Mouse (Mus musculus): ENCODE measurements at regions not wholly inside any gene's neighbourhood (a gene's known extent, or its start where the extent isn't known, plus 50 kb on each side); places are given as distances from the start of the nearest gene placed in this dataset.
"Not testable (repeated sequence)": the region's sequence is repeated elsewhere in the genome, so short reads cannot be mapped to it uniquely, and the experiment has no call there.

DNA sequence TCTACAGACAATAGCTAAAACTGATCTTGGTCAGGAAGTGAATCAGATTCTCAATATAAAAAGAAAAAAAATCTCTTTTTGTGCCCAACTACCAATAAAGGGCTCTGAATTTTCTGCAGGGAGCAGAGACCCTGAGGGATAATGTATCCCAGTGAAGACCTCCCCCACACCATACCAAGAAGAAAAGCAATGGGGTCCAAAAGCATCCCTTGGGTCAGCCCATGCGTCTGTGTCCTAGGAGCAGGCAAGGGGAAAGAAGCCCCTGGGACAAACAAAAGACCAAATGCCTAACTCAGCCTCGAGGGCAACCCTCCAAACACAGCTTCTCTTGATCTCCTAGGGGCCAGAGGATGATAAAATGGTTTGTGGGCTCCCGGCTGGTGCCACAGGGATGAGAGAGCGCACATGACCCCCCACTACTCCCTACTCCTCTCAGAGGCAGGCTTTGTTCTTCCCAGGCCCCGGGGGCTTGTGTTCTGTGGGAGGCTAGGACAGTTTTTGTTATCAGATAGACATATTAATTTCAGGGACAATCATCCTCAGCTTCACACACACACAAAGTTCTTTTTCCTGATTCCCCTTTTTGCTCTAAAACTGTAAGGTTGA is 172.0 kb upstream of the Slc25a13 start:
- DNase-seq (ENCODE audit: low spot score in 2 of 2), result no peak

DNA sequence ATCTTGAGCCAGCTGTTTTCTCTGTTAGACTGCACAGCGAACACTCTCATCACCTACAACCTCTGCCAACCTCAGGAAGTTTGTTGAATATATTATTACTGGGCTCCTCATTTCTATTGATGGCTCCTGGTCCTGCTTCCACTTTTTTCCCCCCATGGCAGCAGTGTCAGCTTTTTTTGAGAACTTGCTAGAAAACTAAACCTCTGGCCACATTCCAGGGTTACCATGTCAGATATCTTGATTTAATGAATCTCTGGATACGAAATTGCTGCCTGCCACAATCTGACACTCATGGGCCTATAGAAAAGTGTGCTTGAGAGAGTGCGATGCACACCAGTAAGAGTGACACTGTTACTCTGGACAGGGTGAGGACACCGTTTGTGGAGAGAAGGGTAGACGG is 170.6 kb upstream of the Slc25a13 start:
- no peak for DNase-seq (ENCODE audit: low spot score in 2 of 2)

- no peak for DNase-seq (ENCODE audit: low spot score in 2 of 2)
Observed at GRCm38 (mm10) chr6:6384971-6385370, 168.0 kb upstream of the Slc25a13 start.

DNA sequence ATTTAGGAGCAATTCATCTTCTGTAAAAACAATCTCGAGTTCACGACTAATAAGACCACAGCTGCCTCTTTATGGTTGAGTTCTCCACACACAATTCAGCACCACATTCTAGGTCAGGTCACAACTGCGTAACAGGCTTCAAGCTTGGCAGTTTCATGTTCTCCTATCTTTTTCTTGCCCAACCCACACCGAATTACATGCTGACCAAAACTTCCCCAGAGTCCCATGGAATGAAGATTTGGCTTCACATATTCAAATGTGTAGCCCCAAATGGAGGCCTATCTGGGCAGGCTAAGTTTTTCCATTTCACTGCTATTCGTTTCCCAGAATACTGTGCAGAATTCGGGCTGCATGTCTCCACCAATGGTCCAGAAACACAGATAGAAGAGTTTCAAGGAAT is 167.5 kb upstream of the Slc25a13 start:
- peak; percentile 19 to 29 for DNase-seq (ENCODE audit: low spot score in 2 of 2)

GRCm38 (mm10) chr6:6372421-6372820 is 155.4 kb upstream of the Slc25a13 start:
- no peak for DNase-seq (ENCODE audit: low spot score in 2 of 2)

DNA sequence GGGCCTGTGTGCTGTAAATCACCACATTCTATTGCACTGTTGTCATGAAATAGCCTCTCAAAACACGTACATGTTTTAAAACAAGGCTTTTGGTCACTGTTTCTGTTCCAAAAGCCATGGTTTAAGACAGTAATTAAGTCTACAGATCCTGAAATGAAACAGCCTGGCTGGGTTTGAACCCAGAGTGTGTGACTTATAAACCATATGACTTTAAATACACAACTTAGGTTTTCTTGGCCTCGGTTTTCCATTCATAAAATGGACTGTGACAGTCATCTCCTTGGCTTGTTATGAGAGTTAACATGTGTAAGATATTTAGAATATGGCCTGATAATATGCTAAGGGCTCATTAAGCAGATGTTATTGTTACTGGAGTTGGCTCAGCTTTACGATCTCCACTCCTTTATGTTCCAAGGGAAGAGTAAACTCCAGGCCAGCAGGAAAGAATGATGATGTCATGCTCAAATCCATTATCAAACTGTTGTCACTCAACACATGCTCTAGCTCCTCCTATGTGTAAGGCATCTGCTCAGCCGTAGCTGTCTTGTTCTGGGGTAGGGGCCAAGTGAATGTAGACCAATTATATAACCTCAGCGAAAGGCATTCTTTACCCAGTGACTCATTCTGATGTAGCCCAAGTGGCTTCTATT is 154.6 kb upstream of the Slc25a13 start:
- DNase-seq (ENCODE audit: low spot score in 2 of 2), result peak; percentile 63 to 66

DNA sequence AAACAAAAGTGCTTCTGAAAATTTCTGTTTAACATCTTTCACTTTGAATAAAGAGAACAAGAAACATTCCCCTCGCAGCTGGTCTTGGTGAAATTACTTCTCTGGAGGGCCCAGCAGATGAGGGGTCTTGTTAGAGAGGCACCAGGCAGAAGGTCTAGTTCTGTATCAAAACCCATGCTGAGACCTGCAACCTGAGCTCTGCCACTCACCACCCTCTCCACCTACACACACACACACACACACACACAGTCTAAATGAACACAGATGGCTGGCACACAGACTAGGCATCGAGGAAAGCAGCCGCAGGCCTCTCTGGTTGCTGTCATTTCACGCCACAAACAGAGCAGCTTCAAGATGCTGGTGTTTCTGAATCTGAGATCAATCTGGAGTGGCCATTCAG is 147.1 kb upstream of the Slc25a13 start:
- DNase-seq (ENCODE audit: low spot score in 2 of 2), result no peak

DNA sequence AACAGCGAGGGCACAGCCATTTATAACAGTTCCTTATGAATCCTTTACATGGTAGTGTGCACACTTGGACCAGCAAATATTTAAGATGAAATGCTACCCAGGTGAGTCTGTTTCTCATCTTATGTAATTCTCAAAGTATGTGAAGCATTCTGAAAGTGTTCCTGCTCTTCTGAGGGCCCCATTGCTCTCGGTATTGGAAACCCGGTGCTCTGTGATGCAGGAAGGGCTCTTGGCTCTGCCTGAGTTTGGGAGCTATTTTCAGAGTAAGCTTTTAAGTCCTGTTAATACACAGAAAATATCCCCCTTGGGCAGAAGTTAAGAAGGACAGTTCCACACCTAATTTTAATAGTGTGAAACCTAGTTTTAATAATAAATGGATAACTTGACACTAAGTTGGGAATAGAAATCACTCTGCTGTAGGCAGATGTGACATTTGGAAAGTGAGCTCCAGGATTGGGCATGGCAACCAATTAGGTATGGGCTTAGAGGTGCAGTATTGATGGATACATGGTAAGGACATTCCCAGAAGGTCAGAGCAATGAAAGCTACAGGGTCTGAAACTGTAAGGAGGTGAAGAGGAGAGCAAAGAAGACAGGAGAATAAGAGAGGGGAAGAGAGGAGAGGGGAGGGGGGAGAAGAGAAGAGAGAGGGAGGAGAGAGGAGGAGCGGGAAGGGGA is 145.8 kb upstream of the Slc25a13 start:
- DNase-seq (ENCODE audit: low spot score in 2 of 2), result no peak

DNA sequence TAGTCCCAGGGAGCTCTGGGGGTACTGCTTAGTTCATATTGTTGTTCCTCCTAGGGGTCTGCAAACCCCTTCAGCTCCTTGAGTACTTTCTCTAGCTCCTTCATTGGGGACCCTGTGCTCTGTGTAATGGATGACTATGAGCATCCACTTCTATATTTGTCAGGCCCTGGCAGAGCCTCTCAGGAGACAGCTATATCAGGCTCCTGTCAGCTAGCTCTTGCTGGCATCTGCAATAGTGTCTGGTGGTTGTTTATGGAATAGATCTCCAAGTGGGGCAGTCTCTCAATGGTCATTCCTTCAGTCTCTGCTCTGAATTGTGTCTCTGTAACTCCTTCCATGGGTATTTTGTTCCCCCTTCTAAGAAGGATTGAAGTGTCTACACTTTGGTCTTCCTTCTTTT is 144.2 kb upstream of the Slc25a13 start:
- peak; percentile 14 to 21 for DNase-seq (ENCODE audit: low spot score in 2 of 2)

DNA sequence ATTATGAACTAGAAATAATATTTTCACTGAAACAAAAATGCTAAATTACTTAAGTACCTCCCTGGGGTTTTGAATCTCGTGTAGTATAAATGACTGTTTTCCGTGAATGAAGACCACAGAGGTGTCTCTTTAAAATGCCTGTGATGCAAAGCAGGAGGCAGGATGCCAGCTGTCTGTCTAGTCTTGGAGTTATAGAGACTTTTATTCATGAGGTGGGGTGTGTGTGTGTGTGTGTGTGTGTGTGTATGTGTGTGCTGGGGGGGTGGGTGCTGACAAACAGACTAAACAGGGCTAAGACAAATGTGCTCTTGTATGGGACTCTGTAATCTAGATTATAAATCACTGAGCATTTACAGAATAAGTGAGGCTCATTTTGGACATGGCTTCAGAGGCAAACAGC is 140.5 kb upstream of the Slc25a13 start:
- DNase-seq (ENCODE audit: low spot score in 2 of 2), result no peak

GRCm38 (mm10) chr6:6356967-6357366 is 140.0 kb upstream of the Slc25a13 start:
- DNase-seq (ENCODE audit: low spot score in 2 of 2), result no peak

DNA sequence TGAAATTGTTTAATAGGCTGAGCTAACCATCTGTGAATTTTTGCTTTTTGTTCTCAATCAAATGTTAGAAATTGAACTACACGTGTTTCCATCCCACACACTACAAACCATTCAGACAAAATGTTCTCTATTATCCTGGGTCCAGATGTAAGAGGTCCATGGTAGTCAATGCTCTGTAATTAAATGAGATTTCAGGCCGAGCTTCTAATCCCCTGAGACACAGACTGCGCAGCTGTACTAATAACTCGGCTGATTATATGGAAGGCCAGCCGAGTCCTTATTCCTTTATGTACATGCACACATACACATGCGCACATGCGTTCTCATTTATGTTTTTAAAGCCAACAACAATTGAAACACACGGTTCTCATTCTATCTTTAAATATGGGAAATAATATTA is 118.3 kb upstream of the Slc25a13 start:
- no peak for DNase-seq (ENCODE audit: low spot score in 2 of 2)

DNA sequence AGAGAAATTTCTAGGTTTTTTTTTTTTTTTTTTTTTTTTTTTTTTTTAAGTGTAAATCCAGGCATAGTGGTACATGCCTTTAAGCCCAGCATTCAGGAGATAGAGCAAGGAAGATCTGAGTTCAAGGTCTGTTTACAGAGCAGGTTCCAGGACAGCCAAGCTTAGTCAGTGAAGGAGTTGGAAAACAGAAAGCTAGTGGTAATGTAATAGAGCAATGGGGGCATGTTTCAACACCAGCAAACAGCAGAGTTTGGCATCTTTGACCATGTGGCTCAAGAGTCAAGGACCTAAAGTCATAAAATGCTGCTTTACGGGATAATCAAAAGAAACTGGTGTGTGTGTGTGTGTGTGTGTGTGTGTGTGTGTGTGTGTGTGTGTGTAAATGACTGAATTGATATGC is 113.3 kb upstream of the Slc25a13 start:
- DNase-seq (ENCODE audit: low spot score in 2 of 2), result no peak

DNA sequence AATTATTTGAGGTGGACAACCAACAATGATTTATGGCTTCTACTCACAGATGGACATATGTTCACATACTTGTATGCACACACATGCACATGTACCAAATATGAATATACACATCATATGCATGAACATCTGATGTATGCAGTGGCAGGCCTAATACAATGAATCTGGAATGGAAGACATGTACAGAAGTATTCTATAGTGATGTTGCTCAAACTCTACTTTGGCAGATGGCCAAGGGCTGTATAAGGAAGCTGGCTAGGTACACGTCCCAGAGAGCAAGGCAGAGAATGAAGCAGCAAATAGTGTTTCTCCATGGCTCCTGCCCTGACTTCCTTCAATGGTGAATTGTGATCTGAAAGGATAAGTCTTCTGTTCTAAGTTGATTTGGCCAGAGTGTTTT is 108.5 kb upstream of the Slc25a13 start:
- DNase-seq (ENCODE audit: low spot score in 2 of 2), result no peak

- no peak for DNase-seq (ENCODE audit: low spot score in 2 of 2)
Observed at GRCm38 (mm10) chr6:6316725-6317124, 99.8 kb upstream of the Slc25a13 start.

DNA sequence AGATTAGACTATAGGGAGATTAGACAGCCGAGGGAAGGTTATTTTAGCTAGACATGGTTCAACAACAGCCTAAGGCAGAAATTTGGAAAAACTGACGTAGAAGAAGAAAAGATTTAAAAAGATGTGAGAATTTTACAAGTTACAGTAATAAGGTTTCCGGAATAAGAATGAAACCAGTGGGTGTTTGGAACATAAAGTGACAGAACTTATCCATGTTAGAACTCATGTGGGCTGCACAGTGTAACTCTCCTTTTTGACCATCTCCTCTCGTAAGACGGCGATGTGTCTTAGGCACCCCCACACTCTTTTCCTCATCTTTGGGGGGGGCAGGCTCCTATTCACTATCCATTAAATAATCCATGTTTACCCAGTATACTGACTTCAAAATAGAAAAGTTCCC is 96.2 kb upstream of the Slc25a13 start:
- DNase-seq (ENCODE audit: low spot score in 2 of 2), result no peak

- DNase-seq (ENCODE audit: low spot score in 2 of 2), result no peak
Observed at GRCm38 (mm10) chr6:6310213-6310612, 93.2 kb upstream of the Slc25a13 start.

DNA sequence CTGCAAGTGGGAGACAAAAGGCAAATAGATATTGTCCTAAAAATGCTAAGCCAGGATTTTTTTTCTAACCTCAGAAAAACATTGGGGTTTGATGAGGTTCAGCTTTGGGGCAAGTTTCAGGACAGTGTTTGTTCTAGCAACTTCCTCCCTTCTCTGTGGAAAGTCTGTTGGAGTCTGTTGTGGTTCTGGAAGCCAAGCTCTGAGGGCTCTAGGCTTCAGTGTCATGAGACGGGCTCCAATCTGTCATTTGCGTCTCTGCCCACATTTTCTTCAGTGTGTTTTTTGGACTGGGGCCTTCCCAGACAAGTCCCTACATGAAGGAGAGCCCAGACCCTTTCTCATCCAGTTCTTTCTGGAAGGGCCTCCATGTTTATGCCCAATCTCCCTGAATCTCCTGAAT is 90.6 kb upstream of the Slc25a13 start:
- peak; percentile 24 to 50 for DNase-seq (ENCODE audit: low spot score in 2 of 2)

- no peak for DNase-seq (ENCODE audit: low spot score in 2 of 2)
Observed at GRCm38 (mm10) chr6:6303767-6304166, 86.8 kb upstream of the Slc25a13 start.

DNA sequence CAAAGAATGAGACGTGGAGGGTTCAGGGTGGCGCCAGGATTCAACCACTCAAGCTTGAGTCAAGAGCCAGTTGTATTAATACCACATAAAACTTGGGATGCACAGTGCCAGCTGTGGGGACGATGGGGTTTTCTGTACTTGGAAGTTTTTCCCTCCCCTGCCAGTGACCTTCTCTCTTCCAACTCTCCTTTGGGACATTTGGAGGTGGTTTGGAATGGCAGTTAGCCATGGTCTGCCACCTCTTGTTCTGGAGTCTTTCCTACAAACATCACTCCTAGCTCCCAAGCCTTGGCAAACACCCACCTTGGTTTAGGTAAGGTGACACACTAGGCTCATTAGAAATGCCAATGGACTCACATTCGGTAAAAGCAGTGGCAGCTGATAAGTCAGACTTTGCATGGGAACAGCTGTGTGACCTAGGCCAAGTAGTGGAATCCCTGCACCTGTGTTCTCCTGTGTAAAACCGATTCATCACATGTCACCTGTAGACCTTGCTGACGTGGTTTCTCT is 84.1 kb upstream of the Slc25a13 start:
- peak; percentile 23 to 62 for DNase-seq (ENCODE audit: low spot score in 2 of 2)

DNA sequence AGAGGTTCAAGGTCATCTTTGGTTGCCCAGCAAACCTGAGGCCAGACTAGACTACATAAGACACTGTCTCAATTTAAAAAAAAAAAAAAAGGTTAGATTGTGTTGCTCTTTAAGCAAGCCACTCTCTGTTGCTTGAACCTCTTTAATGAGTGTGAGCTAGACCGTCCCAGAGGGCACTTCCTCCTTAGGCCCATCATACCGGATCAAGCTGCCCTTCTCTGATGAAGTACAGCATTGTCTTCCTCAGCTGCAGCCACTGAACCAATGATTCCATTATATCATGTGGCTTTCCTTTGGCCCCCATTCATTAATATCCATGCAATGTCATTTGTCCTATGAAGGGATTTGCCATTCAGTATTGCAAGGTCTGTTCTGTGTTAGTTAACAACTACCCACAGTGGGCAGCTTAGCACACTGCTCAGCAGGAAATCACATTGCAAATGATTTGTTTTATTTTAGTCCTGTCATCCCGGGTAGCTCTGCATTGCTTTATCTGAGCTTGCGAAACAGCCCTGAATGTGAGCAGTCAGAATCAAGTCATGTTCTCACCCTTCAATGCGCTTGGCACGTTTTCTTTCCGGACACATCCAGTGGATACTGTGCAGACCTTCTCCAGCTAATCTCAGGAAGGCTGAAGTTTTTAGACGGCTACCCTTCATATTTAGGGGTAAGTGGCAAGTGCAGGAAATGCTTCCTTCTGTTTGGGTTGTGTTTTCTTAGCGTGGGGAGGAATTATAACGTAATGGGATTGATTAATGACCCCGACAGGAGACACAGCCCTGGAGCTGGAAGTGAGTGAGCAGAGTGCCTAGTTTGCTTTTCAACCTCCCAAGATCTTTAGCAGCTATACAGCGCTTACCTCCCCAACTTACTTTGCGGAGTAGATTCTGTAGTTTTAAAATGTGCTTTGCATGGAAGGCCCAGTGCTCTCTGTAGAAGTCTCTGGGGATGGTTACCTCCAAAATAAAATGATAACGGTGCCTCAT is 82.2 kb upstream of the Slc25a13 start:
- peak; percentile 73 to 82 for DNase-seq (ENCODE audit: low spot score in 2 of 2)

GRCm38 (mm10) chr6:6295551-6295950 is 78.6 kb upstream of the Slc25a13 start:
- DNase-seq (ENCODE audit: low spot score in 2 of 2), result not testable (repeated sequence)

Measured in heart, adult 9 months (tissue).